Mouse (Mus musculus) hindbrain, embryonic 15.5 days (tissue): ENCODE data around the gene Sgo1. TPM values are rescaled to one million over a fixed set of nuclear protein-coding genes. Genes with fewer than 3 reads are reported as not detected.

Source experiments
- ATAC-seq: fragments of 200-750 bp; cut with Nextera tagmentation; 2 replicates; pipeline ENCODE4 v1.8.0; 2017; ENCODE audit warnings: low read depth, moderate number of reproducible peaks, moderate TSS enrichment; ENCODE audit not compliant: low FRiP score
- H3K27ac ChIP-seq: fragments of 300-500 bp; sonication (generic); replicated peaks from 2 replicates; pipeline ENCODE4 v1.5.1; 2015; ENCODE audit warnings: mild to moderate bottlenecking, inconsistent platforms
- H3K27me3 ChIP-seq: fragments of 300-500 bp; sonication (generic); 2 replicates; pipeline ENCODE4 v1.6.1; 2015; ENCODE audit warnings: control low read depth, inconsistent platforms
- H3K36me3 ChIP-seq: fragments of 300-500 bp; sonication (generic); 2 replicates; pipeline ENCODE4 v1.6.1; 2015; ENCODE audit warnings: control low read depth, inconsistent platforms
- H3K4me1 ChIP-seq: fragments of 300-500 bp; sonication (generic); replicated peaks from 2 replicates; pipeline ENCODE4 v1.6.1; 2015; ENCODE audit warnings: control low read depth, inconsistent platforms
- H3K4me2 ChIP-seq: fragments of 300-500 bp; sonication (generic); 2 replicates; pipeline ENCODE4 v1.6.1; 2015; ENCODE audit warnings: moderate library complexity, mild to moderate bottlenecking, inconsistent platforms
- H3K4me3 ChIP-seq: fragments of 300-500 bp; sonication (generic); 2 replicates; pipeline ENCODE4 v1.5.1; 2015; ENCODE audit warnings: mild to moderate bottlenecking, inconsistent platforms
- H3K9ac ChIP-seq: fragments of 300-500 bp; sonication (generic); 2 replicates; pipeline ENCODE4 v1.6.1; 2015; ENCODE audit warnings: inconsistent platforms
- H3K9me3 ChIP-seq: fragments of 300-500 bp; sonication (generic); 2 replicates; pipeline ENCODE4 v1.6.1; 2016; ENCODE audit warnings: control low read depth, inconsistent platforms
- WGBS: fragments of 180-500 bp; shearing (Covaris S2); methylation state at CpG from one replicate; pipeline ENCODE4 v1.1.7; 2015; 5-methylcytosine and 5-hydroxymethylcytosine counted together
- polyA plus RNA-seq: library from polyadenylated mRNA; unstranded; fragments of >200 nt; fragmentation: Nextera tagmentation; extraction: Ambion mirVana; gene quantifications from 2 replicates; pipeline ENCODE4 v1.2.1, GENCODE M21; 2015

The Sgo1 gene
- polyA plus RNA-seq, 1 experiment from 2014 or later: 7.6 TPM

GRCm38 (mm10) chr17:53631344-53631743 lies 57.8 kb downstream of the Sgo1 start:
- no peak overlapping the region for H3K27ac ChIP-seq
- peaks cover 38% of the 10 kb centered on the region for H3K36me3 ChIP-seq
- H3K4me1 ChIP-seq: no peaks in the 10 kb centered on the region
- H3K4me3 ChIP-seq: no peak overlapping the region
- no peak for ATAC-seq
- no peaks in the 10 kb centered on the region for H3K9me3 ChIP-seq
- no peak overlapping the region for H3K4me2 ChIP-seq
- H3K27me3 ChIP-seq: no peaks in the 10 kb centered on the region
- no peak overlapping the region for H3K9ac ChIP-seq

GRCm38 (mm10) chr17:53628131-53628530 lies 61.0 kb downstream of the Sgo1 start:
- Histone ChIP-seq H3K9me3 (no peaks in the 10 kb centered on the region), H3K4me3 (no peak overlapping the region), H3K27me3 (no peaks in the 10 kb centered on the region), H3K36me3 (peaks cover 28% of the 10 kb centered on the region), H3K4me2 (no peak overlapping the region), H3K4me1 (no peaks in the 10 kb centered on the region), H3K27ac (no peak overlapping the region), H3K9ac (no peak overlapping the region)
- WGBS: 74% methylated on average over 5 of the region's 5 CpGs
- no peak for ATAC-seq

- H3K4me2 ChIP-seq: no peak overlapping the region
- no peak for ATAC-seq
- no peak overlapping the region for H3K27ac ChIP-seq
- H3K27me3 ChIP-seq: no peaks in the 10 kb centered on the region
- H3K4me1 ChIP-seq: no peaks in the 10 kb centered on the region
- peaks cover 23% of the 10 kb centered on the region for H3K36me3 ChIP-seq
- WGBS: 77% methylated on average over 4 of the region's 4 CpGs
- H3K9me3 ChIP-seq: no peaks in the 10 kb centered on the region
- no peak overlapping the region for H3K9ac ChIP-seq
- no peak overlapping the region for H3K4me3 ChIP-seq
Observed at GRCm38 (mm10) chr17:53627497-53627896, 61.6 kb downstream of the Sgo1 start.

- H3K4me2 ChIP-seq: no peak overlapping the region
- WGBS: 89% methylated on average over 3 of the region's 3 CpGs
- no peak overlapping the region for H3K4me3 ChIP-seq
- no peak overlapping the region for H3K9ac ChIP-seq
- no peaks in the 10 kb centered on the region for H3K9me3 ChIP-seq
- H3K4me1 ChIP-seq: no peaks in the 10 kb centered on the region
- H3K27ac ChIP-seq: no peak overlapping the region
- no peak for ATAC-seq
- H3K27me3 ChIP-seq: no peaks in the 10 kb centered on the region
- peaks cover 15% of the 10 kb centered on the region for H3K36me3 ChIP-seq
Observed at GRCm38 (mm10) chr17:53626160-53626559, 63.0 kb downstream of the Sgo1 start.

Other genes starting within 250 kb of the Sgo1 start
- 1.1 and 1.3 TPM in 2 replicates for gene Efhb, start 226.0 kb downstream of the Sgo1 start, polyA plus RNA-seq
- gene Rab5a, start 210.1 kb downstream of the Sgo1 start, polyA plus RNA-seq: 112 and 113 TPM in 2 replicates
- 0.26 and 0.35 TPM in 2 replicates for gene Pp2d1, start 149.9 kb downstream of the Sgo1 start, polyA plus RNA-seq
- gene Kat2b, start 122.5 kb downstream of the Sgo1 start, polyA plus RNA-seq: 5.7 and 6.3 TPM in 2 replicates
- not detected in 2 replicates for gene Sult1c2, start 157.0 kb upstream of the Sgo1 start, polyA plus RNA-seq